Mouse (Mus musculus) embryonic fibroblast, embryonic 13.5 days (primary cell): ENCODE data around the gene B2m.

Experiments used
- CTCF ChIP-seq: IDR thresholded peaks from 2 replicates; pipeline ENCODE4 v1.5.1; 2011; ENCODE audit warnings: mild to moderate bottlenecking, control low read depth, low read length, moderate library complexity, borderline replicate concordance; ENCODE audit not compliant: insufficient read depth
- POLR2A ChIP-seq: IDR thresholded peaks from 2 replicates; pipeline ENCODE4 v1.6.1; 2011; ENCODE audit warnings: low read depth, mild to moderate bottlenecking, control low read depth, low read length, moderate library complexity

DNA sequence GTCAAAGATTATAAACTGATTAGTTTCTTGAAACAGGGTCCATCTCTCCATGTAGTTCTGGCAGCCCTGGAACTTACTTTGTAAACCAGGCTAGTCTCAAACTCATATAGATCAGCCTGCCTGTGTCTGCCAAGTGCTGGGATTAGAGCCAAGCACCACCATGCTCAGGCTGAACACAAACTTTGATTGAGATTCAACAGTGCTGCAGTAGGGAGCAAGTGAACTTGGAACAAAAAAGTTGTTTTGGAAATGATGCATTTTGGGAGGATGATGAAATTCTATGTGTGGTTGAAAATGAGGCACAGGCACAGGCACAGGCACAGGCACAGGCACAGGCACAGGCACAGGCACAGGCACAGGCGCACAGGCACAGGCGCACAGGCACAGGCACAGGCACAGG, 24.7 kb downstream of the B2m start:
- TF ChIP-seq POLR2A (no peak), CTCF (no peak)
